Mouse (Mus musculus) 3T3-L1 (cell line): Measurements from ENCODE around the gene Ptpn4.
A peak's percentile ranks its signal among the peaks of the same experiment; 100 is the strongest.

Experiments
- DNase-seq: peaks from one replicate; pipeline ENCODE4 v3.0.0-alpha.2; 2015; ENCODE audit warnings: low read depth, low spot score

Gene Ptpn4

DNA sequence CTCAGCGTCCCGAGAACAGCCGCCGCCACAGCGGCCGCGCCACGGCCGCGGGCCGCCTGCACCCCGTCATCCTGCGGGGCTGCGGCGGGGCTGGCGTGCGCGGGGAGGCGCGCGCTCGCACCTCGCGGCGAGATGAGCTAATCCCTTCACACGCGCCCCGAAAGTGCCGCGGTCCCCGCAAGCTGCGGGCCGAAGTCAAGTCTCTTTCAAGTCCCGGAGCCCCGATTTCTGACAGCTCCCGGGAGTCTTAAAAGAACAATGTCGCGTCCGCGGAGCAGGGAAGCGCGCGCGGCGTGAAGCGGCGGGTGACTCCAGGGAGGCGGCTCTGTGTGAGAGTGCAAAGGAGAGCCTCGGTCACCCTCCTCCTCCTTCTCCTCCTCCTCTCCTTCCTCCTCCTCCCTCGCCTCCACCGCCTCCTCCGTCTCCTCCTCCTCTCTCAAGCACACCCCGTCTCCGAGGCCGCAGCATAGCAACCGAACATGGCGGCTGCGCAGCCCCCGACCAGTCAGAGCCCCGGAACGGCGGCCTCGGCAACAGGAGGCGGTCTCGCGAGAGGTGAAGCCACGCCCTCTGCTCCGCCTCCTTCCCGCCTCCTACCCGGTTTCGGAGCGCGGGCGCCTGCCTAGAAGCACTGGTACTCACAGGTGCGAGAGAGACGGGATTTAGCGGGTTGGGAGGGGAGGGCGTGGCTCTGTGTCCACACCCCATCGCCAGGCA is at the start of gene Ptpn4:
Gene Ptpn4, minus strand, starts transcription at position 579 of the 717 bp plus-strand sequence.
- DNase-seq: peak; percentile 97

DNA sequence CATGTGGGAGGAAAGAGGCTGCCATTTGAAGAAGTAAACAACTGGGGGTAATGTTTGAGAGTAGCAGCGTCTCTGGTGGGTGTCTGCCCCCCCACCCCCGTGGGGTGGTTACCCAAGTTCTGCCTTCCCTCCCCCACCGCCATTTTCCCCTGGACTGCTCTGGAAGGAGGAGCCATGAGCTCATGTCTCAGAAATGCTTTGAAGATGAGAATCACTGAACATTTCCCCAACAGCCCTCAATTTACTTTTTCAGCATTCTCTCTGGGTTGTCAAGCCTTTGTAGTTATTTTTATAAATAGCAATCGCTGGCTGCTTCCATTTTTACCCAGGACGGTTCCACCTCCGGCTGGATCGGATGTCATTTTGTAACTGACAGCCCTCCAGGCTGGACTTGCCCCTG is 48.9 kb upstream of the Ptpn4 start:
- DNase-seq: no peak

DNA sequence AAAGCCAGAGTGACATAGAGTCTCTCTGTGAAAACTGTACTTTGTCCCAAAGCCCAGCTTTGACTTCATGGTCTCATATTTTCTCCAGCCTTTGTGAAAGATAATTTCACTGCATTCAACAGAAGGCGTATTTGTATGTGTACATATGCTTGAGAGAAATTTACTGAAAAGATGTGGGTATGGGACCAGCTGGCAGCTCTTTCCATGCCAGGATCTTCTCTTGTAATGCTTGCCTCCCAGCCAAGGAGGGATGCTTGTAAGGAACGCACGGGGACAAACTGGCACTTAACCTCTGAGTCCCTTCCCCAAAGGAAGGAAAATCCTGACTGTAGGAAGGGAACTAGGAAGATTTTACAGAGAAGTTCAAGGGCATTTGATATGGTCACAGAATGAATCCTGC is 46.9 kb upstream of the Ptpn4 start:
- DNase-seq: no peak

DNA sequence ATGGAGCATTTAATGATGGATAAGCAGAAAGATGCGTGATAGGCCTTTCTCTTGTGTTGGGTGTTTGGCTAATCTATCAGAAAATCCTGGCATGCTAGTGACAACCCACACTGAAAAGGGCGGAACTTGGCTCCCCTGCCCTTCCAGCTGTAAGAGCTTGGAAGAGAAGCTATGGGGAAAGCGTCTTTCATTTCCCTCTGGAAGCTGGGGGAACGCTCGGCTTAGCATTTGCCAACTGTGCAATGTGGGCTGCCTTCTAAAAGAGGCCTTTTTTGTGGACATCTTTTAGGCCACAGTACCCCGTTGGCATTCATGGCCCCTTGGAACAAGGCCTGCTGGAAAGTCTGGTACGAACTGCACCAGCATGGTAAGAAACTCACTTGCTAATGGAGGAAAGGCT is 41.5 kb upstream of the Ptpn4 start:
- no peak for DNase-seq

GRCm38 (mm10) chr1:119877469-119877868 is 40.1 kb upstream of the Ptpn4 start:
- DNase-seq: no peak

GRCm38 (mm10) chr1:119868395-119869161 is 31.2 kb upstream of the Ptpn4 start:
- DNase-seq: no peak

DNA sequence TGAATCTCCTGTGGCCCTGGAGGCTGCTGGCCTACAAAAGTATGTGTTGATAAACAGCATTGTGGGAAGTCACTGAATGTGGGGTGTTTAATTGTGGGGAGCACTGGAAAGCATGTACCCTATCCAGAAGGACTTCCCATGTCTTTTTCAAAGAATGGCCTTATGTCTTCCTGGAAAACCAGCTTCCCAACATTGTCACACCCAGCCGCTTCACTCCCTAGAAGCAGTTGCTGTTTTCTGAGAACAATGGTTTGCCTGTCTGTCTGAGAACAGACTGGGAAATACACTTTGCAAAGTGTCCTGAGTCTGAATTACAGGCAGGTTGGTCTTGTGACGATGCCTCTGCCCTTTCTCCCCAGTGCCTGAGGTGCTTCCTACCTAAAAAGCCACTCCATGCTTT is 29.9 kb upstream of the Ptpn4 start:
- no peak for DNase-seq

- DNase-seq: no peak
These were observed 27.9 kb upstream of the Ptpn4 start for GRCm38 (mm10) chr1:119865311-119865710.

- DNase-seq: no peak
These were observed 26.3 kb upstream of the Ptpn4 start for GRCm38 (mm10) chr1:119863507-119864296.

- DNase-seq: peak; percentile 20
These were observed 22.2 kb upstream of the Ptpn4 start for GRCm38 (mm10) chr1:119859566-119859965.

GRCm38 (mm10) chr1:119852980-119853379 is 15.6 kb upstream of the Ptpn4 start:
- DNase-seq: no peak

- DNase-seq: no peak
These were observed 14.9 kb upstream of the Ptpn4 start for GRCm38 (mm10) chr1:119852339-119852738.

- DNase-seq: no peak
These were observed 11.9 kb upstream of the Ptpn4 start for GRCm38 (mm10) chr1:119849146-119849935.

DNA sequence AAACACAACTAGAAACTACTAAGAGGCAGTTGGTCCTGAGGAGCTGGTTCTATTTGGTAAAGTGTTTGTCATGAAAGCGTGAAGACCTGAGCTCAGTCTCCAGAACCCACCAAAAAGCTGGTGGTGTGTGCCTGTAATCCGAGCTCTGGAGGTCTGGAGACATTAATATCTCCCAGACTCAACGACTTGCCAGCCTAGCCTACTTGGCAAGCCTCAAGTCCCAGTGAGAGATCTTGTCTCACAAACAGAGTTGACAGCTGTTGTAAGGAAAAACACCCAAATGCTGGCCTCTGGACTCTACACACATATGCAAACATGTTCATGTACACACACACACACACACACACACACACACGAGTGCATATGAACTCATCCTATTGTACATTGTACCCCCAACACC is 7.9 kb upstream of the Ptpn4 start:
- DNase-seq: no peak

- DNase-seq: no peak
These were observed 5.7 kb upstream of the Ptpn4 start for GRCm38 (mm10) chr1:119843121-119843520.

DNA sequence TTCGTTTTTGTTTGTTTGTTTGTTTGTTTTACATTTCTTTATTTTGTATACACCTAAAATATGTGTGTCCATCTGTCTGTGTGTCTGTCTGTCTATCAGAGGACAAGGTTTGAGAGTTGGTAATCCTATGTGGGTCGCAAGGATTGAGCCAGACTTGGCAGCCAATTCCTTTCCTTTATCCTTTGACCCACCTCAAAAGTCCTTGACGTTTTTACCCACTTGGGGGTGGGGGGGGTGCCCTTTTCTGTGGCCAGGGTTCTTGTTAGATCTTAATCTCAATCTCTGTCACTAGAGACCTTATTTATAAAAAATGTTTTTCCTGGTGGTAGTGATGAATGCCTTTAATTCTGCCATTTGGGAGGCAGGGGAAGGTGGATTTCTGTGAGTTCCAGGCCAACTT is 828 bp upstream of the Ptpn4 start:
- no peak for DNase-seq

DNA sequence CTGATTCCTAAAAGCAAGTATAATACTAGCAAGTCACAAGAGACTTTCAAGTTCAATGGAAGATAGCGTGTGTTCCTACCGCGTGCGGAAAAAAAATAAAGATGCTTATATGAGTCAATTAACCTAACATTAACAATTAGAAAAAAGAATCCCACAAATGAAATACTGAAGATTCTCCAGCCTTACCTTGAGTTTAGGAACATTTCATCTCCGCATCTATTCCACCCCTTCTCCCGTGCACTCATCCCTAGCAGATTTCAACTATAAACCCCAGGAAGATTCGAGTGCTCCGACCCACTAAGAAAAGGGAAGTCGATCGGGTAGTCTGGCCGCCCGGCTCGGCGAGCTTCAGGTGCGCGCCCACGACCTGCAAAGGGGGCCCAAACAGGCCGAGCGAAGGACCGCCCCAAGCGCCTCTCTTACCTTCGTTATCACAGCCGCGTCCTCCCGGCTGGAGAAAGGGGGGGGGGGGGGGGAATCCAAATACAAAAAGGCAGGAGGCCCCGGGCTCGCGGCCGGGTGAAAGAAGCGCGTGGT is 866 bp downstream of the Ptpn4 start:
- DNase-seq: peak; percentile 54

DNA sequence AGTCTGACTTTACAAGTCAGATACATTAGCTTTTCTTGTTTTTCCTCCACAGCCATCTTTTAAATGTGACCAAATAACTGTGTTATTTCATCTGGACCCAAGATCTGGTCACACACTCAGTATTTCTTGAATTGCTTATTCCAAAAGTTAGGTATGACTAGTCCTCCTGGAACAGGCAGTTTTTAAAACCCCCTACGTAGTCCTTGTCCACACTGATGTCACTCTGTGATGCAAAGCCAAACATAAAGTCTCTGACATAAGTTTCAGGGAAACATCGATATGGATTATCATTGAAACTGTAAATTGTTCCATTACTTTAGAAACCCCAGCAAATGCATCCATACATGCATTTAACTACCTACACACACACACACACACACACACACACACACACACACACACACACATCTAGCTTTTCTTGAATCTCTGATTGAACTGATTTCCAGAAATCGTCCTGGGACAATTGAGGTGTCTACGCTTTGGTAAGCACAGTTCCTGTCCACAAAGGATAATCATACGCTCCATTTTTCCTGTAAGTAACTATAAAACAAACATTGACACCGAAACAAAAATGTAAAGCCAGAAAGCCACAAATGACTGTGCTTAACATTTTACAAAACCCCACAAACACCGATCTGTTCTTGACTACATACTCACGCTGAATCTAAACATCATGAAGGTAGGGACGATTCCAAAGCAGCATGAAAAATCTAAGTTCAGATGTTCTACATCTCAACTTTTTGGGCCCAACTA is 1.5 kb downstream of the Ptpn4 start:
- DNase-seq: peak; percentile 45

GRCm38 (mm10) chr1:119828160-119828559 is 9.3 kb downstream of the Ptpn4 start:
- DNase-seq: no peak

- DNase-seq: peak; percentile 67
These were observed 18.7 kb downstream of the Ptpn4 start for GRCm38 (mm10) chr1:119818704-119819103.

DNA sequence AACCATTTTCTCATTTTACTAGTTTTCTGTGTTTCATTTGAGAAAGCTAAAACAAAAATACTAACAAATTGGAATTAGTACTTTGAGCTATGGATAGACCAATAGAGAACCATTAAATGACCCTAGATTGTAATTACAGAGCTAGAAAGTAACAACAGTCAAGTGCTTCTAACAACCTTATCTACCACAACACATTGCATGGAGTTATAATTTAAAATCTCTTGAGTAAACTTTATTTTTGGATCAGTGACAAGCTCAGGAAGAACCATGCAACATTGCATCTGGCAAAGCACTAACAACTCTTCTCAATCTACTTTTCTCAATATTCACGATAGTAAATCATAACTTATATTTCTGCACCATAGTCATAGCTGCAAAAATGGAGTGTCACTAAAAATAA is 29.7 kb downstream of the Ptpn4 start:
- no peak for DNase-seq
